Mouse (Mus musculus): ENCODE data around the gene Olfr1412. TPM values are rescaled to one million over a fixed set of nuclear protein-coding genes. Genes with fewer than 3 reads are reported as not detected.

Olfr1412 gene
- total and polyA plus RNA-seq, 2 experiments from 2014 or later: not detected

DNA sequence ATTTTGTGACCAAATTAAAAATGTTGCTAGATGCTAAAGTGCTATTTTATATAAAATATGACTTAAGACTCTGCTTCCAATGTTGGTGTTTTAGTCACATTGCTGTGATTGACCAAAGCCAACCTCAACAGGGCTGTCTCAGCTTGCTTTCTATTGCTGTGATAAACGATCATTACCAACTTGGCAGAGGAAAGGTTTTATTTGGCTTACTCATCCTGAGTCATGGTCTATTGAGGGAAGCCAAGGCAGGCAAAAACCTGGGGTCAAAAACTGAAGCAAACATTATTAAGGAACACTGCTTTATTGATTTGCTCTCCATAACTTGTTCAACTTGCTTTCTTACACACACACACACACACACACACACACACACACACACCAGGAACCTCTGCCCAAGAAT is 30.5 kb downstream of the Olfr1412 start:
- no peak for DNase-seq (ENCODE audit: low spot score)
- H3K36me3 ChIP-seq (replicated peaks; ENCODE audit: control insufficient read depth, insufficient read depth, low read length): no peaks in the 10 kb centered on the region
- H3K4me3 ChIP-seq (ENCODE audit: low read depth, low read length): no peak overlapping the region
- H3K9ac ChIP-seq (replicated peaks; ENCODE audit: low read depth, low read length): no peak overlapping the region
- TF ChIP-seq EP300 (IDR thresholded peaks at IDR 0.05; ENCODE audit: low read depth) (no peak), CTCF (IDR thresholded peaks at IDR 0.05; ENCODE audit: low read depth) (no peak)
- no peaks in the 10 kb centered on the region for H3K4me1 ChIP-seq (ENCODE audit: control insufficient read depth, insufficient read depth)
- ATAC-seq (ENCODE audit: insufficient read depth, low read depth): no peak
- no peak overlapping the region for H3K4me2 ChIP-seq (ENCODE audit: low read depth, low read length)
- H3K9me3 ChIP-seq (replicated peaks; ENCODE audit: control insufficient read depth, low read length): no peaks in the 10 kb centered on the region
- WGBS: 65% methylated on average over 1 of the region's 1 CpGs
- no peak overlapping the region for H3K27ac ChIP-seq (ENCODE audit: low read depth)
- H3K27me3 ChIP-seq (ENCODE audit: control insufficient read depth, insufficient read depth, low read length): no peaks in the 10 kb centered on the region

GRCm38 (mm10) chr1:92617488-92617887 is 31.9 kb downstream of the Olfr1412 start, which contains the start of gene Olfr12:
TSS of gene Olfr12 (plus strand) at chr1:92617788.
- Histone ChIP-seq H3K27me3 (ENCODE audit: control insufficient read depth, insufficient read depth, low read length) (no peaks in the 10 kb centered on the region), H3K4me2 (ENCODE audit: low read depth, low read length) (no peak within 1 kb of the TSS), H3K9me3 (replicated peaks; ENCODE audit: control insufficient read depth, low read length) (no peaks in the 10 kb centered on the region), H3K9ac (replicated peaks; ENCODE audit: low read depth, low read length) (no peak within 1 kb of the TSS), H3K36me3 (replicated peaks; ENCODE audit: control insufficient read depth, insufficient read depth, low read length) (no peaks in the 10 kb centered on the region), H3K4me1 (ENCODE audit: control insufficient read depth, insufficient read depth) (no peaks in the 10 kb centered on the region), H3K27ac (ENCODE audit: low read depth) (no peak within 1 kb of the TSS), H3K4me3 (ENCODE audit: low read depth, low read length) (no peak within 1 kb of the TSS)
- DNase-seq (ENCODE audit: low spot score) (no peak), ATAC-seq (ENCODE audit: insufficient read depth, low read depth) (no peak)
- TF ChIP-seq EP300 (IDR thresholded peaks at IDR 0.05; ENCODE audit: low read depth) (no peak), CTCF (IDR thresholded peaks at IDR 0.05; ENCODE audit: low read depth) (no peak)
- WGBS: 69% methylated on average over 2 of the region's 2 CpGs

DNA sequence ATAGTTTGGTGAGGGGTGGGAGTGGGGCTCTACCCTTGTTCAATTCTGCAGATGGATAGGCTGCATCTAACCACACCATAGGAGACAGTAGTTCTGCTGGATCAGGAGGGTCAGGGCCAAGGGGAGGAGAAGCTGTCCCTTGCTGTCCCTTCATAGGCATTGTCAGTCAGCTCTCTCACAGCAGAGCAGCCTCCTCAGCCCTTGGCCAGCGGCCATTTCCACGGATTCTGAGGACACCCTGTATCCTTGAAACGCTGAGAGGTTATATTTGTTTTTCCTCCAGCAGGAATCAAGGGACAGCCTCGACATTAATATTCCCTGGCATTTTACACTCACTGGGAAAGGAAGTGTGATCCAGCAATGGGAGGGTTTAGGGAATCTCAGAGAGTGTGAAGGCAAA is 32.8 kb downstream of the Olfr1412 start:
- no peak overlapping the region for H3K4me3 ChIP-seq (ENCODE audit: low read depth, low read length)
- ATAC-seq (ENCODE audit: insufficient read depth, low read depth): no peak
- WGBS: 33% methylated on average over 4 of the region's 4 CpGs
- H3K9me3 ChIP-seq (replicated peaks; ENCODE audit: control insufficient read depth, low read length): no peaks in the 10 kb centered on the region
- H3K36me3 ChIP-seq (replicated peaks; ENCODE audit: control insufficient read depth, insufficient read depth, low read length): no peaks in the 10 kb centered on the region
- H3K4me2 ChIP-seq (ENCODE audit: low read depth, low read length): no peak overlapping the region
- DNase-seq (ENCODE audit: low spot score): no peak
- H3K27ac ChIP-seq (ENCODE audit: low read depth): no peak overlapping the region
- TF ChIP-seq EP300 (IDR thresholded peaks at IDR 0.05; ENCODE audit: low read depth) (no peak), CTCF (IDR thresholded peaks at IDR 0.05; ENCODE audit: low read depth) (no peak)
- no peak overlapping the region for H3K9ac ChIP-seq (replicated peaks; ENCODE audit: low read depth, low read length)
- H3K4me1 ChIP-seq (ENCODE audit: control insufficient read depth, insufficient read depth): no peaks in the 10 kb centered on the region
- no peaks in the 10 kb centered on the region for H3K27me3 ChIP-seq (ENCODE audit: control insufficient read depth, insufficient read depth, low read length)

DNA sequence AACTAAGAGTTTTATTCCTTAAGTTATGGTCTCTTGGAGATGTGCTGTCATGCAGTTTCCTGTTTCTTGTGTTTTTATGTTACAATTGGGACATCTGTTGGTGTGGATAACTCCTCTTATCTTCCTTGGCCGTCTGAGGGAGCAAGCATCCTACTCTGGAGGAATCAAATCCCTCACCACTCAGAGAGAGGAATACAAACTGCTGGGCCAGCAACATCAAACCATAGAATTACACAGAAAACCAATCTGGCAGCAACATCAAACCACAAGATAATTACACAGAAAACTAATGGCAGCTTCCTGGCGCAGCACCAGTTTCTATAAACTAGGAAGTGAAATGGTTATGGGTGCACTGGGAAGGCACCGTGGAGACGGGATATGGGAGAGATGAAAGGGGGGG is 42.6 kb downstream of the Olfr1412 start:
- 56% methylated on average over 4 of the region's 4 CpGs for WGBS
- H3K36me3 ChIP-seq (replicated peaks; ENCODE audit: control insufficient read depth, insufficient read depth, low read length): no peaks in the 10 kb centered on the region
- no peak overlapping the region for H3K9ac ChIP-seq (replicated peaks; ENCODE audit: low read depth, low read length)
- H3K4me1 ChIP-seq (ENCODE audit: control insufficient read depth, insufficient read depth): no peaks in the 10 kb centered on the region
- DNase-seq (ENCODE audit: low spot score) (no peak), ATAC-seq (ENCODE audit: insufficient read depth, low read depth) (no peak)
- TF ChIP-seq CTCF (IDR thresholded peaks at IDR 0.05; ENCODE audit: low read depth) (no peak), EP300 (IDR thresholded peaks at IDR 0.05; ENCODE audit: low read depth) (no peak)
- no peaks in the 10 kb centered on the region for H3K9me3 ChIP-seq (replicated peaks; ENCODE audit: control insufficient read depth, low read length)
- no peak overlapping the region for H3K27ac ChIP-seq (ENCODE audit: low read depth)
- H3K4me2 ChIP-seq (ENCODE audit: low read depth, low read length): no peak overlapping the region
- H3K27me3 ChIP-seq (ENCODE audit: control insufficient read depth, insufficient read depth, low read length): no peaks in the 10 kb centered on the region
- H3K4me3 ChIP-seq (ENCODE audit: low read depth, low read length): no peak overlapping the region

DNA sequence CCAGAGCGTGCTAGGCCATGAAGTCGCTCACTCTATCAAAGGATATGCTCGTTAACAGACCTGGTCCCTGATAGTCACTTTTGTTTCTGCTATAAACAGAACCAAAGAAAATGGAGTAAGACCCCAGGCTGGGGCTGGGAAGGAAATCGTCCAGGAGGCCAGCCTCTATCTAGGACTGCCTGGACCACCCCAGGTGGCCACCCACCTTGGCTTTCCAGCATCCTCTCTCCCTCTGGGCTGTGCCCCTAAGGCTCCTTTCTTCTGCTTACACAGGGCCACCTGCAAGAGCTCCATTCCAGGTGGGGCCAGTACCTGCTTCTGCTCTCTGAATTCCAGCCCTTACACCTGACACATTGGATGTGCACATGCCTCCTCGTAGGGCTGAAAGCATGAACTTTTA is 46.6 kb downstream of the Olfr1412 start:
- Histone ChIP-seq H3K4me2 (ENCODE audit: low read depth, low read length) (no peak overlapping the region), H3K27ac (ENCODE audit: low read depth) (no peak overlapping the region), H3K36me3 (replicated peaks; ENCODE audit: control insufficient read depth, insufficient read depth, low read length) (peaks cover 14% of the 10 kb centered on the region), H3K9ac (replicated peaks; ENCODE audit: low read depth, low read length) (no peak overlapping the region), H3K4me1 (ENCODE audit: control insufficient read depth, insufficient read depth) (no peaks in the 10 kb centered on the region), H3K27me3 (ENCODE audit: control insufficient read depth, insufficient read depth, low read length) (no peaks in the 10 kb centered on the region), H3K9me3 (replicated peaks; ENCODE audit: control insufficient read depth, low read length) (no peaks in the 10 kb centered on the region), H3K4me3 (ENCODE audit: low read depth, low read length) (no peak overlapping the region)
- 68% methylated on average over 5 of the region's 5 CpGs for WGBS
- ATAC-seq (ENCODE audit: insufficient read depth, low read depth) (no peak), DNase-seq (ENCODE audit: low spot score) (no peak)
- no peak for TF ChIP-seq EP300 (IDR thresholded peaks at IDR 0.05; ENCODE audit: low read depth)
- no peak for TF ChIP-seq CTCF (IDR thresholded peaks at IDR 0.05; ENCODE audit: low read depth)

GRCm38 (mm10) chr1:92632948-92633347 is 47.4 kb downstream of the Olfr1412 start:
- Histone ChIP-seq H3K27me3 (ENCODE audit: control insufficient read depth, insufficient read depth, low read length) (no peaks in the 10 kb centered on the region), H3K9ac (replicated peaks; ENCODE audit: low read depth, low read length) (no peak overlapping the region), H3K36me3 (replicated peaks; ENCODE audit: control insufficient read depth, insufficient read depth, low read length) (peaks cover 20% of the 10 kb centered on the region), H3K4me3 (ENCODE audit: low read depth, low read length) (no peak overlapping the region), H3K4me1 (ENCODE audit: control insufficient read depth, insufficient read depth) (no peaks in the 10 kb centered on the region), H3K9me3 (replicated peaks; ENCODE audit: control insufficient read depth, low read length) (no peaks in the 10 kb centered on the region), H3K4me2 (ENCODE audit: low read depth, low read length) (no peak overlapping the region), H3K27ac (ENCODE audit: low read depth) (no peak overlapping the region)
- DNase-seq (ENCODE audit: low spot score) (no peak), ATAC-seq (ENCODE audit: insufficient read depth, low read depth) (no peak)
- 63% methylated on average over 6 of the region's 6 CpGs for WGBS
- TF ChIP-seq EP300 (IDR thresholded peaks at IDR 0.05; ENCODE audit: low read depth) (no peak), CTCF (IDR thresholded peaks at IDR 0.05; ENCODE audit: low read depth) (no peak)

Measured in heart, postnatal 0 days (tissue).